Mouse (Mus musculus): ENCODE data around the gene Serpina3f.

The Serpina3f gene

GRCm38 (mm10) chr12:104248231-104248630 is 33.9 kb downstream of the Serpina3f start:
- DNase-seq (ENCODE audit: low spot score in 2 of 2) = no peak

DNA sequence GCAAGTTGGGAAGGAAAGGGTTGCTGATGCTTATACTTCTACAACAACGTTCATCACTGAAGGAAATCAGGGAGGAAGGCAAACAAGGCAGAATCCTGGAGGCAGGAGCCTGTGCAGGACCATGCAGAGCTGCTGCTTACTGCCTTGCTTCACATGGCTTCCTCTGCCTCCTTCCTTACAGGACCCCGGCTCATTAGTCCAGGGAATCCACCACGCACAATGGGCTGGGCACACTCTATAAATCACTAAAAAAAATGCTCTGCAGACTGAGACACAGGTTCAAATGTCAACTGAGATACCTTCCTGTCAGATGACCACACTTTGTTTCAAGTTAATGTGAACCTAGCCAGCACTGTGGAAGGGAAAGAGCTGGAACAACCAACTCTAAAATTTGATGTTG is 46.7 kb downstream of the Serpina3f start:
- no peak for DNase-seq (ENCODE audit: low spot score in 2 of 2)

GRCm38 (mm10) chr12:104262863-104263262 is 48.5 kb downstream of the Serpina3f start, which contains the start of gene Serpina3i:
Serpina3i (plus strand) TSS chr12:104263122.
- no peak for DNase-seq (ENCODE audit: low spot score in 2 of 2)

- DNase-seq (ENCODE audit: low spot score in 2 of 2) = no peak
These were observed 52.0 kb downstream of the Serpina3f start for GRCm38 (mm10) chr12:104266374-104266773.

All from cerebellum, postnatal 4 days (tissue).